Mouse (Mus musculus) intestine, embryonic 15.5 days (tissue): ENCODE measurements around the gene Ctdnep1. TPM values are rescaled to one million over a fixed set of nuclear protein-coding genes. Genes with fewer than 3 reads are reported as not detected.

Experiments
- ATAC-seq: fragments of 200-750 bp; cut with Nextera tagmentation; 2 replicates; pipeline ENCODE4 v1.8.0; 2017; ENCODE audit warnings: moderate TSS enrichment, moderate library complexity
- H3K27ac ChIP-seq: fragments of 300-500 bp; sonication (generic); 2 replicates; pipeline ENCODE4 v1.5.1; 2015; ENCODE audit warnings: mild to moderate bottlenecking, inconsistent platforms
- H3K27me3 ChIP-seq: fragments of 300-500 bp; sonication (generic); replicated peaks from 2 replicates; pipeline ENCODE4 v1.6.1; 2015; ENCODE audit warnings: inconsistent platforms
- H3K36me3 ChIP-seq: fragments of 300-500 bp; sonication (generic); 2 replicates; pipeline ENCODE4 v1.6.1; 2015; ENCODE audit warnings: inconsistent platforms
- H3K4me1 ChIP-seq: fragments of 300-500 bp; sonication (generic); replicated peaks from 2 replicates; pipeline ENCODE4 v1.6.1; 2015; ENCODE audit warnings: inconsistent platforms
- H3K4me2 ChIP-seq: fragments of 300-500 bp; sonication (generic); replicated peaks from 2 replicates; pipeline ENCODE4 v1.6.1; 2015; ENCODE audit warnings: mild to moderate bottlenecking, inconsistent platforms
- H3K4me3 ChIP-seq: fragments of 300-500 bp; sonication (generic); replicated peaks from 2 replicates; pipeline ENCODE4 v1.5.1; 2015; ENCODE audit warnings: inconsistent platforms
- H3K9ac ChIP-seq: fragments of 300-500 bp; sonication (generic); 2 replicates; pipeline ENCODE4 v1.6.1; 2015; ENCODE audit warnings: inconsistent platforms
- H3K9me3 ChIP-seq: fragments of 300-500 bp; sonication (generic); 2 replicates; pipeline ENCODE4 v1.6.1; 2016; ENCODE audit warnings: inconsistent platforms
- WGBS: fragments of 180-500 bp; shearing (Covaris S2); methylation state at CpG from one replicate; pipeline ENCODE4 v1.1.7; 2015; 5-methylcytosine and 5-hydroxymethylcytosine counted together
- polyA plus RNA-seq: library from polyadenylated mRNA; unstranded; fragments of >200 nt; fragmentation: Nextera tagmentation; extraction: Ambion mirVana; gene quantifications from 2 replicates; pipeline ENCODE4 v1.2.1, GENCODE M21; 2015

The Ctdnep1 gene
- polyA plus RNA-seq, 1 experiment from 2014 or later, result 23.2 TPM

DNA sequence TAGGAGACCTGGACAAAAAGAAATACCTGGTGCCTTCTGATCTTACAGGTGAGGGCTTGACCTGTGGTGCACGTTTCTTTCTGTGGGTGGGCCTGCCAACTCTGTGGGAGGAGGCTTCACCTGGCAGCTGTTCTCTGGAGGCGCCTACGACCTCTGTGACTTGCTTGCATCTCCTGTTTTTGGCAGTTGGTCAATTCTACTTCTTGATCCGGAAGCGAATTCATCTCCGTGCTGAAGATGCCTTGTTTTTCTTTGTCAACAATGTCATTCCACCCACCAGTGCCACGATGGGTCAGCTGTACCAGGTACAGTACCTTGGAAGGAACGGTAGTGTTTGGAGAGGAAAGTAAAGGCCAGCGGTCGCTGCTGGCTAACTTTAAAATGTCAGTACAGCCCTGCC is 11.4 kb downstream of the Ctdnep1 start:
- no peak overlapping the region for H3K27ac ChIP-seq
- no peaks in the 10 kb centered on the region for H3K9me3 ChIP-seq
- 80% methylated on average over 10 of the region's 10 CpGs for WGBS
- peaks cover 8% of the 10 kb centered on the region for H3K4me1 ChIP-seq
- peak overlapping the region; percentile 71 for H3K4me3 ChIP-seq
- no peak for ATAC-seq
- H3K9ac ChIP-seq, result 0 out of 2 replicates have a peak overlapping the region, but pooled peaks have one; percentile 9
- peak overlapping the region; percentile 80 for H3K4me2 ChIP-seq
- H3K36me3 ChIP-seq, result peaks cover 23% of the 10 kb centered on the region
- H3K27me3 ChIP-seq, result no peaks in the 10 kb centered on the region

DNA sequence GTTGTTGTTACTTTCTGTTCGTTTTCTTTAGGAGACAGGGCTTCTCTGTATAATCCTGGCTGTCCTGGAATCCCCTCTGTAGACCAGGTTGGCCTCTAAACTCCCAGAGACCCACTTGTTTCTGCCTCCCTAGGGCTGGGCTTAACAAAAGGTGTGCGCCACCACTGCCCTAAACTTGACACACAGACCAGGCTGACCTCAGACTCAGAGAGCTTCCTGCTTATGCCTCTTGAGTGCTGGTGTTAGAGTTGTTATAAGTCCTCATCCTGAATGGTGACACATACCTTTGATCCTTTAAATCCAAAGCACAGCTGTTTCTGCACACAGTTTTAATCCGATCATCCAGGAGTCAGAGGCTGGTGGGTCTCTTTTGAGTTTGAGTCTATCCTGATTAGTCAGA is 12.0 kb downstream of the Ctdnep1 start:
- Histone ChIP-seq H3K4me3 (0 out of 2 replicates have a peak overlapping the region, but pooled peaks have one; percentile 71), H3K9ac (no peak overlapping the region), H3K4me2 (peak overlapping the region; percentile 80), H3K9me3 (no peaks in the 10 kb centered on the region), H3K27ac (no peak overlapping the region), H3K36me3 (peaks cover 19% of the 10 kb centered on the region), H3K4me1 (peaks cover 13% of the 10 kb centered on the region), H3K27me3 (no peaks in the 10 kb centered on the region)
- ATAC-seq, result no peak
- 83% methylated on average over 3 of the region's 3 CpGs for WGBS

DNA sequence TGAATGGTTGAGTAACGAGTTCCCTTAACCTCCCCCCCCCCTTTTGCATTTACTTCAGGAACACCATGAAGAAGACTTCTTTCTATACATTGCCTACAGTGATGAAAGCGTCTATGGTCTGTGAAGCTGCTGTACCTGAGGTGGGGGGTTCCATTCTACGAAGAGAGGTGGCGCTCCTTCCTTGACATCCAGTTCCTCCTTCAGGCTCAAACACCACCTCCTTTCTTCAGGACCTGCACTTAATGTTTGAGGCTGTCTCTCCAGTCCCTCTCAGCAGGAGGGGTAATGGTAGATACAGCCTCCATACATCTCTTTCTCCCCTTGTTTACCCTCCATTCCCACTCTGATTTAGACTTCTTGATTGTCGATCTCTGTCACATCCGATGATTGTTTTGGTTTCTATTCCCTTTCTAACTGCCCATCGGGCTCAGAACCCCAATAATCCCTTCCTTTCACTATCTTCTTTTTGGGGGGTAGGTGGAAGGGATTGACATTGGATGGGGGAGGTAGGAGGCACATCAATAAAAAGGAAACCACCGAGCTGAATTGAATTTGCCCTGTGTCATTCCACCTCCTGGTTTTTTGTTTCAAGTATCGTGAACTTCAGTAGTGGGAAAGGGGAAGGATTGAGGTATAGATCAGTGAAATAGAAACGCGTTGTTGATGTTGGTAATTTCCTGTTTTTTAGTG is 13.6 kb downstream of the Ctdnep1 start:
- 84% methylated on average over 11 of the region's 11 CpGs for WGBS
- no peak overlapping the region for H3K27ac ChIP-seq
- H3K4me2 ChIP-seq, result 0 out of 2 replicates have a peak overlapping the region, but pooled peaks have one; percentile 11
- no peak overlapping the region for H3K9ac ChIP-seq
- H3K4me1 ChIP-seq, result peaks cover 24% of the 10 kb centered on the region
- no peak overlapping the region for H3K4me3 ChIP-seq
- H3K9me3 ChIP-seq, result no peaks in the 10 kb centered on the region
- no peaks in the 10 kb centered on the region for H3K27me3 ChIP-seq
- ATAC-seq, result no peak
- peaks cover 27% of the 10 kb centered on the region for H3K36me3 ChIP-seq

DNA sequence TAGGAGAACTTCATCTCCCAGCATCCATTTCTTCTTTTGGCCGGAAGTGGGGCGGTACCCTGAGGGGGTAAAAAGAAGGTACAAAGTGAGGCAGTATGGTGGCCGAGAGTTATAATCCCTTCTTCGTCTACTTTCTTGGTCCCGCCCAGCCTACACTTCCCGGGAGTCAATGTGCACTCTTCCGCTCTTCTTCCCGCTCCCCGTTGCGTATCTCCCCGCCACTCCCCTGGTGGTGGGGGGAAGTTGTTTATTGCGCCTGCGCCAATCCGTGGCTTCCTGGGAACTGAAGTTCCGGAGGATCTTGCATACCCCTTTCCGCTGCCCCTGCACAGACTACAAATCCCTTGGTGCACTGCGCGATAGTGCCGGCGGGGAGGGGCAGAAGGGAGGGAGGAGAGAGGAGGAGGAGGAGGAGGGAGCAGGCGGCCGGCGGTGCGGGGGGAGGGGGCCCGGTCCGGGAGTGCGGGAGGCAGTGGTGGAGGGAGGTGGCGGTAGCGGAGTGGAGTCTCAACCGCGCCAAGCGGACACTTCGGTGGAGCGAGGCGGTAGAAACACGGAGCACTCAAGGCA is 14.5 kb downstream of the Ctdnep1 start, which contains the start of gene Phf23:
TSS of gene Phf23 (plus strand) at position 387 of the 570 bp plus-strand sequence.
- no peaks in the 10 kb centered on the region for H3K9me3 ChIP-seq
- H3K4me1 ChIP-seq, result peaks cover 26% of the 10 kb centered on the region
- WGBS, result under 1% methylated on average over 36 of the region's 36 CpGs
- H3K9ac ChIP-seq, result peak within 1 kb of the TSS; percentile 90
- H3K4me2 ChIP-seq, result peak within 1 kb of the TSS; percentile 60
- H3K27me3 ChIP-seq, result no peaks in the 10 kb centered on the region
- H3K27ac ChIP-seq, result peak within 1 kb of the TSS; percentile 96
- peak; percentile 82 for ATAC-seq
- peak within 1 kb of the TSS; percentile 94 for H3K4me3 ChIP-seq
- H3K36me3 ChIP-seq, result peaks cover 24% of the 10 kb centered on the region

DNA sequence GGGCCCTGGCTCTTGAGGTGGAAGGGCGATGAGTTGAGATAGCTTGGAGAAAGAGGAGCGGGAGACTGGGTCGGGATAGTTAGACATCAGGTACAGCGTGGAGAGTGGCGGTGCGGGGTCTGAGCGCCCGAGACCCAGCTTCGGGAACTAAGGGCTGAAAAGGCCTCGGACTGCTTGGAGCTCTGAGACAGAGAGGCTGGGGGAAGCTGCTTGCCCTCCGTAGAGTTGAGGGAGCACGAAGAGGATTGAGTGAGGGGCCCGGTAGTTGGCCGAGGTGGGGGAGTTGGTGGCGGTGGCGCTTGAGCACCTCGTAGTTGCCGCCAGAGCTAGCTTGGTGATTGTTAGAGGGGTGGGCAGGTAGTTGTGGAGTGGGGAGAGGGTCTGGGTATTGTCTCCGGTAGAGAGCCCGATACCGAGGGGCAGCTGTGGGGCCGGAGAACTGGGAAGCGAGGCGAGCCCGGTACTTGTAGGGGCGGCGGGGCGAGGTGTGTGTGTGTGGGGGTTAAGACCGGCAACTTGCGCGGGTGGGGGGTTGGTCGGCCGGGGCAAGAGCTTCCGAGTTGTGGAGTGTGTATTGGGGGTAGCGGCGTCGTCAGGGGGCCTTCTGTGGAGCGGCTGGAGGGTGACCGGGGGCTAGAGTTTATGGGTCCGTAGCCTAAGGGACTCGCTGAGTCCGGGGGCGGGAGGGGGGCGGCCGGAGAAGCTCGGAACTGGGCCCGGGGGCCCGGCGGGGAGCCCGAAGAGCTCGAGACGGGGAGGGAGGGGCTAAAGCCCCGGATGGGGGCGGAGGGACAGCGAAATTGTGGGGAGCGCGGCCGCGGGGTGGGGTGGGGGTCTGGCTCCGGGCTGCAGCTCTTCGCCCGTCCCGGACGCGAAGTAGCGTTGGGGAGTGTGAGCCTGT is 15.5 kb downstream of the Ctdnep1 start:
- Histone ChIP-seq H3K4me2 (peak overlapping the region; percentile 60), H3K4me1 (peaks cover 26% of the 10 kb centered on the region), H3K36me3 (peaks cover 24% of the 10 kb centered on the region), H3K27ac (peak overlapping the region; percentile 96), H3K9me3 (no peaks in the 10 kb centered on the region), H3K4me3 (peak overlapping the region; percentile 94), H3K9ac (peak overlapping the region; percentile 90), H3K27me3 (no peaks in the 10 kb centered on the region)
- ATAC-seq, result peak; percentile 13
- WGBS, result under 1% methylated on average over 65 of the region's 66 CpGs

DNA sequence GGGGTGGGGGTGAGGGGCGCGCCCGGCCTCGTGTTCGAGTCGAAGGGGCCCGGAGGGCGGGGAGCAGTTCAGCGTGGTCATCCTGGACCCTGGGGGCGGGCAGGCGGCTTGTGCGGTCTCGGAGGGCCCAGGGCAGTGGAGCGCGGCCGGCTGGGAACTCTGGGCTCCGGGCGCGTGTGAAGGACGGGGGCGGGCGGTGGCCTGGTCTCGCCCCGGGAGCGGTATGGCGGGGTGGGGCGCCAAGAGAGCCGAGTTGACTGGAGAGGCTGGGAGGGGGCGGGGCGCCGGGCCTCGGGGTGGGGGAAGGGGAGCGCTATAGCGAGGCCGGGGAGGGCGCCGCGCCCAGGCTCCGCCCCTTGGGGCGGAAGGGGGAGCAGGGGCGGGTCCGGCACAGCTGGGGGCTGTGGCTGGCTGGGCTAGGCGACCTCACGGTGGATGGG is 16.1 kb downstream of the Ctdnep1 start:
- Histone ChIP-seq H3K4me2 (peak overlapping the region; percentile 60), H3K36me3 (peaks cover 24% of the 10 kb centered on the region), H3K27me3 (no peaks in the 10 kb centered on the region), H3K4me3 (peak overlapping the region; percentile 94), H3K4me1 (peaks cover 32% of the 10 kb centered on the region), H3K9me3 (no peaks in the 10 kb centered on the region), H3K27ac (peak overlapping the region; percentile 96), H3K9ac (peak overlapping the region; percentile 90)
- WGBS, result 2% methylated on average over 40 of the region's 44 CpGs
- ATAC-seq, result peak; percentile 66

DNA sequence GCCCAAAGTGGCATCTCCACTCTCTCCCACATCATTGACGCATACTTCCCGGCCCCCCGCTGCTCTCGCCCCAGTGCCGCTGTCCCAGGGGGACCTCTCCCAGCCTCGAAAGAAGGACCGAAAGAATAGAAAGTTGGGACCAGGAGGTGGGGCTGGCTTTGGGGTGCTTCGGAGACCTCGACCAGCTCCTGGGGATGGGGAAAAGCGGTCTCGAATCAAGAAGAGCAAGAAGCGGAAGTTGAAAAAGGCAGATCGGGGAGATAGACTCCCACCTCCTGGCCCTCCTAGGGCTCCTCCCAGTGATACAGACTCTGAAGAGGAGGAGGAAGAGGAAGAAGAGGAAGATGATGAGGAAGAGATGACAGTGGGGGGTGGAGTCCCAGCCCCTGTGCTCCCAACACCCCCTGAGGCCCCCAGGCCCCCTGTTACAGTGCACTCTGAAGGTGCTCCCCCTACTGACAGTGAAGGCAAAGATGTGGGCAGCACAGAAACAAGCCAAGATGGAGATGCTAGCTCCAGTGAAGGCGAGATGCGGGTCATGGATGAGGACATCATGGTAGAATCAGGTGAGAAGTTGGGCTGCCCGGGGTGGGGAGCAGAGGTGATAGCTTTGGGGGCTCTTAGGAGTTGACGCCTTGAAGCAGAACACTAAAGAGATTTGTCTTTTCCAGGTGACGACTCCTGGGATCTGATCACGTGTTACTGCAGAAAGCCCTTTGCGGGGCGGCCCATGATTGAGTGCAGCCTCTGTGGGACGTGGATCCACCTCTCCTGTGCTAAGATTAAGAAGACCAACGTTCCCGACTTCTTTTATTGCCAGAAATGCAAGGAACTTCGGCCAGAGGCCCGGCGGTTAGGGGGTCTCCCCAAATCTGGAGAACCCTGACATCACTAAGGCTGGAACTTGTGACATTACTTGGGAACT is 17.9 kb downstream of the Ctdnep1 start:
- no peak overlapping the region for H3K4me2 ChIP-seq
- ATAC-seq, result no peak
- no peak overlapping the region for H3K27ac ChIP-seq
- H3K36me3 ChIP-seq, result peaks cover 24% of the 10 kb centered on the region
- H3K9me3 ChIP-seq, result no peaks in the 10 kb centered on the region
- H3K27me3 ChIP-seq, result no peaks in the 10 kb centered on the region
- WGBS, result 91% methylated on average over 27 of the region's 27 CpGs
- H3K4me1 ChIP-seq, result peaks cover 37% of the 10 kb centered on the region
- H3K9ac ChIP-seq, result no peak overlapping the region
- no peak overlapping the region for H3K4me3 ChIP-seq

DNA sequence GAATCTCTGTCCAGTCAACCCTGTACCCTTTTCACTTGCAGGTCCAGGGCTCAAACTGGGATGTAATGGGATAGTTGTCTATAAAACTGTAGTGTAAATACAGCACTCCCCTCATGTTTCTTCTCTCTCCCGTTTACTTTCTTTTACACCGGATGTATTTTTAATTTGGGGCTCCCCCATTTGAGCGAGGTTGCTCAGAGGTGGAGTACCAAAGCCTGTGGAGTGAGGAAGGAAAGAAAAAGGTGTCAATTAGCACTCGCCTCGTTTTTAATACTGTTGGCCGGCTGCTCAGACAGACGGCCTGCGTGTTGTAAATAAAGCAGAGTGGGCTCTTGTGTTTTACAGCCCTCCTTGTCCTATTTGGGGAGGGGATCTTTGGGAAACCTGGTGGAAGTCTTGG is 18.7 kb downstream of the Ctdnep1 start:
- H3K9ac ChIP-seq, result no peak overlapping the region
- H3K27ac ChIP-seq, result peak overlapping the region; percentile 64
- H3K27me3 ChIP-seq, result no peaks in the 10 kb centered on the region
- H3K4me1 ChIP-seq, result peaks cover 37% of the 10 kb centered on the region
- WGBS, result 76% methylated on average over 8 of the region's 8 CpGs
- ATAC-seq, result no peak
- H3K36me3 ChIP-seq, result peaks cover 21% of the 10 kb centered on the region
- H3K4me3 ChIP-seq, result no peak overlapping the region
- H3K9me3 ChIP-seq, result no peaks in the 10 kb centered on the region
- H3K4me2 ChIP-seq, result peak overlapping the region; percentile 70; the same call in 1 of the 2 replicates

DNA sequence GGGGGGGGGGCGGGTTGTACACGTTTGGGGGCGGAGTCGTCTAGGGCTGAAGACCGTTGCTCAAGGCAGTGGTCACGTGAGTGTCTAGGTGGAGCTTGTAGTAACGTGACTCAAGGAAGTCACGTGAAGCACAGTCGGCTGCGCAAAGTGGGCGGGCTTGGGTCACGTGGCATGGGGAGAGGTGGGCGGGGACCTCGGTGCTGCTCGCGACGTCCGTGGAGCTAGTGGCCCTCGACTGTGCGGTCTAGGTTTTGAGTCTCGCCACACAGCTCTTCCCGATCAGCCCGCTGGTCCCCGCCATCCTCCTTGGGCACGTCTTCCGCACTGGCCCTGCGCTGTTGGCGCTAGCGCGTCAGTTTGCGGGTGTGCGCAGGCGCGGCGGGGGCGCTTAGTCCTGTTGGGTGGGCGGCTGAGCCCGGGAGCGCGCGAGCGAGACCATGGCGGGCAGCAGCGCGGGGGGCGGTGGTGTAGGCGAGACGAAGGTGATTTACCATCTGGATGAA is 19.5 kb downstream of the Ctdnep1 start, which contains the start of gene Dvl2:
TSS of gene Dvl2 (plus strand) at position 200 of the 503 bp plus-strand sequence.
- peaks cover 29% of the 10 kb centered on the region for H3K36me3 ChIP-seq
- peak; percentile 69 for ATAC-seq
- H3K4me2 ChIP-seq, result peak within 1 kb of the TSS; percentile 70
- peaks cover 37% of the 10 kb centered on the region for H3K4me1 ChIP-seq
- H3K9me3 ChIP-seq, result no peaks in the 10 kb centered on the region
- H3K27ac ChIP-seq, result peak within 1 kb of the TSS; percentile 96
- WGBS, result under 1% methylated on average over 48 of the region's 48 CpGs
- peak within 1 kb of the TSS; percentile 80 for H3K9ac ChIP-seq
- H3K4me3 ChIP-seq, result peak within 1 kb of the TSS; percentile 84
- H3K27me3 ChIP-seq, result no peaks in the 10 kb centered on the region

DNA sequence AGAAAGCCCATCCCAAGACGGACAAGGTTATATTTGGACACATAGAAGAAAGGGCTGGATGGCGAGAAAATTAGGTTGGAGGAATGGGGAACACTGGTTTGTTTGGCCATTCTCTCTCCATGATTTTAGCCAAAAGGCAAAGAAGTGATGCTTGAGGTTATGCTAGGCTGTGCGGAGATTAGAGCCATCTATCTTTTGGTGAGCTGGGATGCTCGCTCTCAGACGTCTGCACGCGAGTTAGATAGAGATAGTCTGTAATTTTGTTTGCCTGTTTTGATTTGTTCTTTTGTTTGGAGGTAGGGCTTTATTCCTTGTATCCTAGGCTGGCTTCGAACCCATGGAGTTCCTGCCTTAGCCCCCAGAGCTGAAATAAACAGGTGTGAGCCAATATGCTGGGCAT is 20.2 kb downstream of the Ctdnep1 start:
- H3K36me3 ChIP-seq, result peaks cover 31% of the 10 kb centered on the region
- H3K4me3 ChIP-seq, result peak overlapping the region; percentile 84
- no peaks in the 10 kb centered on the region for H3K9me3 ChIP-seq
- H3K4me1 ChIP-seq, result peaks cover 37% of the 10 kb centered on the region
- peak overlapping the region; percentile 80 for H3K9ac ChIP-seq
- ATAC-seq, result no peak
- peak overlapping the region; percentile 96 for H3K27ac ChIP-seq
- H3K4me2 ChIP-seq, result peak overlapping the region; percentile 70
- WGBS, result 9% methylated on average over 8 of the region's 8 CpGs
- H3K27me3 ChIP-seq, result no peaks in the 10 kb centered on the region

DNA sequence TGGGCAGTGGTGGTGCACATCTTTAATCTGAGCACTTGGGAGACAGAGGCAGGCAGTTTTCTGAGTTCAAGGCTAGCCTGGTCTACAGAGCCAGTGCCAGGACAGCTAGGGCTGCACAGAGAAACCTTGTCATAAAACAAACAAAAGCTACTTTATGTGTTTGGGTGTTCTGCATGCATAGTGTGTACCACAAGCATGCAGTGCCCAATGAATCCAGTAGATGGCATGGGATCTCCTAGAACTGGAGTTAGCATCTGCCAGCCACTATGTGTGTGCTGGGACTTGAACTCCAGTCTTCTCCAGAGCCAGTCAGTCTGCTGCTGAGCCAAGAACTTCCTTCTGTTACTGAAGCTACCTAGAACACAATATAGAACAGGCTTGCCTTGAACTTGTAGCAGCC is 20.9 kb downstream of the Ctdnep1 start:
- no peak overlapping the region for H3K27ac ChIP-seq
- peaks cover 37% of the 10 kb centered on the region for H3K4me1 ChIP-seq
- no peak overlapping the region for H3K9ac ChIP-seq
- no peaks in the 10 kb centered on the region for H3K9me3 ChIP-seq
- ATAC-seq, result no peak
- H3K4me2 ChIP-seq, result peak overlapping the region; percentile 70
- H3K27me3 ChIP-seq, result no peaks in the 10 kb centered on the region
- peak overlapping the region; percentile 84 for H3K4me3 ChIP-seq
- H3K36me3 ChIP-seq, result peaks cover 36% of the 10 kb centered on the region
